8 mouse cellular contexts compared by ENCODE assay signal in genomic region chr2:148442710-148443109, GRCm38 (mm10). TPM values are rescaled to one million over a fixed set of nuclear protein-coding genes. Genes with fewer than 3 reads are reported as not detected.
DNase-seq lines count a peak whose midpoint lies in the region; ATAC-seq and TF ChIP-seq lines count a peak whose summit lies in the region.

No protein-coding gene starts in this region.

- TF ChIP-seq POLR2A in thymus, adult 2 months (IDR thresholded peaks at IDR 0.05; ENCODE audit: control insufficient read depth, extremely low read depth, insufficient read depth, low read length, poor library complexity), result no peak

- no peak for ATAC-seq in hindbrain, embryonic 11.5 days (ENCODE audit: low FRiP score)
- no peak for ATAC-seq in liver, embryonic 12.5 days

- no peak overlapping the region for H3K9ac ChIP-seq in hindbrain, embryonic 11.5 days (ENCODE audit: low read depth, low read length)
- no peak overlapping the region for H3K9ac ChIP-seq in liver, embryonic 12.5 days

- WGBS in hindbrain, embryonic 10.5 days, result 89% methylated on average over 4 of the region's 4 CpGs
- 84% methylated on average over 4 of the region's 4 CpGs for WGBS in hindbrain, embryonic 11.5 days
- 21% methylated on average over 4 of the region's 4 CpGs for WGBS in thymus, adult 2 months
- 57% methylated on average over 4 of the region's 4 CpGs for WGBS in liver, embryonic 12.5 days (ENCODE audit: insufficient replicate concordance)

- H3K9me3 ChIP-seq in hindbrain, embryonic 10.5 days, result no peaks in the 10 kb centered on the region
- H3K9me3 ChIP-seq in hindbrain, embryonic 11.5 days (ENCODE audit: control insufficient read depth, low read length), result no peaks in the 10 kb centered on the region
- no peaks in the 10 kb centered on the region for H3K9me3 ChIP-seq in liver, embryonic 12.5 days (replicated peaks)

- no peak for DNase-seq in hindbrain, embryonic 10.5 days (ENCODE audit: low spot score)
- no peak for DNase-seq in hindbrain, embryonic 11.5 days (ENCODE audit: low spot score)
- DNase-seq in thymus, adult 2 months, result peak; percentile 7
- no peak for DNase-seq in thymus, adult 18-20 months
- no peak for DNase-seq in embryo, embryonic 10.5 days (ENCODE audit: low spot score)
- DNase-seq in c-Kit-positive CD71-positive TER-119-positive erythroid progenitor cells, embryonic 14.5 days (ENCODE audit: low spot score), result no peak
- no peak for DNase-seq in urinary bladder, postnatal 36 days (ENCODE audit: low spot score in 2 of 2)

- no peaks in the 10 kb centered on the region for H3K36me3 ChIP-seq in hindbrain, embryonic 10.5 days
- H3K36me3 ChIP-seq in hindbrain, embryonic 11.5 days (ENCODE audit: control insufficient read depth, insufficient read depth, low read length), result no peaks in the 10 kb centered on the region
- no peaks in the 10 kb centered on the region for H3K36me3 ChIP-seq in thymus, adult 2 months (ENCODE audit: control insufficient read depth, insufficient read depth, low read length)
- no peaks in the 10 kb centered on the region for H3K36me3 ChIP-seq in liver, embryonic 12.5 days

- H3K4me2 ChIP-seq in hindbrain, embryonic 11.5 days (replicated peaks; ENCODE audit: low read depth, low read length), result no peak overlapping the region
- peak overlapping the region; percentile 39 for H3K4me2 ChIP-seq in liver, embryonic 12.5 days

- peaks cover 13% of the 10 kb centered on the region for H3K4me1 ChIP-seq in hindbrain, embryonic 10.5 days (replicated peaks)
- H3K4me1 ChIP-seq in hindbrain, embryonic 11.5 days (replicated peaks; ENCODE audit: control insufficient read depth, insufficient read depth, low read length), result no peaks in the 10 kb centered on the region
- H3K4me1 ChIP-seq in thymus, adult 2 months (replicated peaks; ENCODE audit: control insufficient read depth, insufficient read depth, low read length), result peaks cover 24% of the 10 kb centered on the region
- H3K4me1 ChIP-seq in liver, embryonic 12.5 days, result peaks cover 7% of the 10 kb centered on the region; the same call in 1 of the 2 replicates

- H3K27ac ChIP-seq in hindbrain, embryonic 10.5 days, result peak overlapping the region; percentile 57
- no peak overlapping the region for H3K27ac ChIP-seq in hindbrain, embryonic 11.5 days (ENCODE audit: low read depth, low read length)
- no peak overlapping the region; the same call in 1 of the 2 replicates for H3K27ac ChIP-seq in thymus, adult 2 months (ENCODE audit: control insufficient read depth, insufficient read depth, low read length)
- peak overlapping the region; percentile 71; the same call in 1 of the 2 replicates for H3K27ac ChIP-seq in liver, embryonic 12.5 days

- no peaks in the 10 kb centered on the region for H3K27me3 ChIP-seq in hindbrain, embryonic 10.5 days (ENCODE audit: insufficient read depth, poor library complexity, severe bottlenecking)
- H3K27me3 ChIP-seq in hindbrain, embryonic 11.5 days (ENCODE audit: control insufficient read depth, insufficient read depth, low read length), result no peaks in the 10 kb centered on the region
- H3K27me3 ChIP-seq in thymus, adult 2 months (ENCODE audit: control insufficient read depth, insufficient read depth, low read length), result no peaks in the 10 kb centered on the region
- no peaks in the 10 kb centered on the region for H3K27me3 ChIP-seq in liver, embryonic 12.5 days (replicated peaks)

- peak overlapping the region; percentile 20 for H3K4me3 ChIP-seq in hindbrain, embryonic 10.5 days
- H3K4me3 ChIP-seq in hindbrain, embryonic 11.5 days (ENCODE audit: low read depth, low read length), result no peak overlapping the region
- H3K4me3 ChIP-seq in thymus, adult 2 months (ENCODE audit: control insufficient read depth, insufficient read depth, low read length), result peak overlapping the region; percentile 33
- H3K4me3 ChIP-seq in liver, embryonic 12.5 days, result peak overlapping the region; percentile 31

- no peak for TF ChIP-seq CTCF in thymus, adult 2 months (IDR thresholded peaks at IDR 0.05; ENCODE audit: borderline replicate concordance, control insufficient read depth, extremely low read depth, insufficient read depth, low read length, poor library complexity)

RNA-seq across cellular contexts. Expression of gene Cd93, which starts 0.7 kb away (rescaled TPM):
- polyA plus RNA-seq in hindbrain, embryonic 10.5 days (2016; fragmentation: Nextera tagmentation; extraction: Ambion mirVana), result 4.7 and 6.3 TPM in 2 replicates
- polyA plus RNA-seq in hindbrain, embryonic 11.5 days (2014; fragmentation: Nextera tagmentation; extraction: Ambion mirVana), result 6.2 and 7.5 TPM in 2 replicates
- 3.3 and 3.6 TPM in 2 replicates for polyA plus RNA-seq in thymus, adult 2 months (2012; rRNA removed)
- polyA plus RNA-seq in liver, embryonic 12.5 days (2016; fragmentation: Nextera tagmentation; extraction: Ambion mirVana), result 3.2 and 3.3 TPM in 2 replicates

RNA-seq across cellular contexts. Expression of gene Thbd, which starts 34.7 kb away (rescaled TPM):
- polyA plus RNA-seq in hindbrain, embryonic 10.5 days (2016; fragmentation: Nextera tagmentation; extraction: Ambion mirVana), result 6.8 and 7.8 TPM in 2 replicates
- polyA plus RNA-seq in hindbrain, embryonic 11.5 days (2014; fragmentation: Nextera tagmentation; extraction: Ambion mirVana), result 6.8 and 7.4 TPM in 2 replicates
- polyA plus RNA-seq in thymus, adult 2 months (2012; rRNA removed), result 9.2 and 13.1 TPM in 2 replicates
- polyA plus RNA-seq in liver, embryonic 12.5 days (2016; fragmentation: Nextera tagmentation; extraction: Ambion mirVana), result 3.2 and 3.7 TPM in 2 replicates

RNA-seq across cellular contexts. Expression of gene Sstr4, which starts 47.6 kb away (rescaled TPM):
- polyA plus RNA-seq in hindbrain, embryonic 10.5 days (2016; fragmentation: Nextera tagmentation; extraction: Ambion mirVana), result 0.45 and 0.63 TPM in 2 replicates
- polyA plus RNA-seq in hindbrain, embryonic 11.5 days (2014; fragmentation: Nextera tagmentation; extraction: Ambion mirVana), result 0.75 and 0.85 TPM in 2 replicates
- polyA plus RNA-seq in thymus, adult 2 months (2012; rRNA removed), result 0.26 and 0.34 TPM in 2 replicates
- polyA plus RNA-seq in liver, embryonic 12.5 days (2016; fragmentation: Nextera tagmentation; extraction: Ambion mirVana), result 0.25 and 0.30 TPM in 2 replicates

Comparison
In these comparisons a context has a peak if more than half of its experiments do, and no peak if none do; other contexts are left out.
1. H3K27ac ChIP-seq: peak in hindbrain, embryonic 10.5 days (single experiment) and liver, embryonic 12.5 days (single experiment); none in hindbrain, embryonic 11.5 days (single experiment) and thymus, adult 2 months (single experiment).